Comparison of ENCODE assay signal across 9 mouse cellular contexts in the genomic region with DNA sequence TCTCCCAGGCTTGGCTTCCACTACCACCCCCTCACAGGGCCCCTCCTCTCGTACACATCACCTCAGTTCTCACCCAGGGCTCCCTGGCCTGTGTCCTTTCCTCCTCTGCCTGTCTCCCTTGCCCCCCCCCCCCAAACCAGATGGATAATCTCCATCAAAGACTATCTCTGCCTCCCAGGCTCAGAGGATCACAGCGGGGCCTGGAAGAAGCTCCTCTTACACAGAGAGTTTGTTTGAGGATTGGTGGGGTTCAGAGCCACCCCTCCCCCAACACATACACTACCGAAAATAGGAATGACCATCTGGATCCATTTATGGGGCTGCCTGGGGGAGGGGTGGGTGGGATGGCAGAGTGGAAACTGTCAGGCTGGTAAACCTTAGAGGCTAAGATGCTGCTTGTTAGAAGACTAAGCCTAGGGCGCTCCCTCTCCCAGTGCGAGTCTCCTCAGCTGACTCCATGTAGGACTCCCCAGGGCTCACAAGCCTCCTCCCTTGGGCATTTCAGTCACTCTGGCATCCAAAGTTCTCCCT. TPM values are rescaled to one million over a fixed set of nuclear protein-coding genes. Genes with fewer than 3 reads are reported as not detected.
DNase-seq lines count a peak whose midpoint lies in the region; ATAC-seq and TF ChIP-seq lines count a peak whose summit lies in the region.
"Had no signal": no experiment of that assay in that cellular context is flagged by ENCODE, and none has a peak within 500 bp of the region (broad histone marks: within the 10 kb centered on the region; RNA-seq: fewer than 3 reads in every experiment).

No protein-coding gene starts in this region.

- WGBS in heart, embryonic 16.5 days, result 23% methylated on average over 5 of the region's 5 CpGs
- 22% methylated on average over 5 of the region's 5 CpGs for WGBS in forebrain, embryonic 14.5 days
- WGBS in midbrain, embryonic 14.5 days, result 14% methylated on average over 5 of the region's 5 CpGs
- 39% methylated on average over 5 of the region's 5 CpGs for WGBS in lung, adult 2 months

- H3K9me3 ChIP-seq in heart, embryonic 16.5 days (replicated peaks; ENCODE audit: control insufficient read depth, low read length), result no peaks in the 10 kb centered on the region
- H3K9me3 ChIP-seq in forebrain, embryonic 14.5 days (replicated peaks; ENCODE audit: control insufficient read depth, low read length), result no peaks in the 10 kb centered on the region
- no peaks in the 10 kb centered on the region for H3K9me3 ChIP-seq in midbrain, embryonic 14.5 days (ENCODE audit: control insufficient read depth, low read length)

- no peak overlapping the region for H3K4me3 ChIP-seq in heart, embryonic 16.5 days (ENCODE audit: low read length)
- H3K4me3 ChIP-seq in cortical plate, adult 2 months (ENCODE audit: insufficient read depth, low read length), result no peak overlapping the region
- H3K4me3 ChIP-seq in forebrain, embryonic 14.5 days (ENCODE audit: low read depth, low read length), result no peak overlapping the region
- H3K4me3 ChIP-seq in midbrain, embryonic 14.5 days (replicated peaks; ENCODE audit: low read depth, low read length), result no peak overlapping the region
- no peak overlapping the region for H3K4me3 ChIP-seq in lung, adult 2 months (replicated peaks; ENCODE audit: extremely low read depth, low read depth, low read length)

- H3K9ac ChIP-seq in heart, embryonic 16.5 days (ENCODE audit: low read length), result no peak overlapping the region
- no peak overlapping the region for H3K9ac ChIP-seq in forebrain, embryonic 14.5 days (ENCODE audit: low read length)
- H3K9ac ChIP-seq in midbrain, embryonic 14.5 days (replicated peaks; ENCODE audit: low read length), result no peak overlapping the region; the same call in 1 of the 2 replicates

- no peak for TF ChIP-seq POLR2A in cortical plate, adult 2 months (IDR thresholded peaks at IDR 0.05; ENCODE audit: extremely low read depth, insufficient read depth, low read length)
- TF ChIP-seq POLR2A in lung, adult 2 months (IDR thresholded peaks at IDR 0.05; ENCODE audit: borderline replicate concordance, extremely low read depth, low read depth, low read length), result no peak

- no peak overlapping the region for H3K4me2 ChIP-seq in heart, embryonic 16.5 days (ENCODE audit: low read depth, low read length)
- H3K4me2 ChIP-seq in forebrain, embryonic 14.5 days (ENCODE audit: low read length), result no peak overlapping the region
- no peak overlapping the region for H3K4me2 ChIP-seq in midbrain, embryonic 14.5 days (ENCODE audit: low read length)

- no peaks in the 10 kb centered on the region for H3K27me3 ChIP-seq in heart, embryonic 16.5 days (ENCODE audit: control insufficient read depth, insufficient read depth, low read length)
- H3K27me3 ChIP-seq in forebrain, embryonic 14.5 days (replicated peaks; ENCODE audit: control insufficient read depth, insufficient read depth, low read length), result no peaks in the 10 kb centered on the region
- no peaks in the 10 kb centered on the region for H3K27me3 ChIP-seq in midbrain, embryonic 14.5 days (ENCODE audit: control insufficient read depth, insufficient read depth, low read length)
- H3K27me3 ChIP-seq: Patski had no signal

- no peak for DNase-seq in heart, adult 9 months (ENCODE audit: low spot score in 2 of 2)
- peak; percentile 30 for DNase-seq in forebrain, embryonic 14.5 days (ENCODE audit: low spot score)
- peak; percentile 51 for DNase-seq in midbrain, embryonic 14.5 days
- no peak for DNase-seq in layer of hippocampus, postnatal 10 days (ENCODE audit: low spot score in 2 of 2)
- no peak for DNase-seq in testis, postnatal 14 days (ENCODE audit: low spot score)
- no peak for DNase-seq in lung, adult 2 months

- peak overlapping the region; percentile 41 for H3K27ac ChIP-seq in heart, embryonic 16.5 days (ENCODE audit: low read length)
- H3K27ac ChIP-seq in cortical plate, adult 2 months (ENCODE audit: insufficient read depth, low read length), result peak overlapping the region; percentile 48; the same call in 1 of the 2 replicates
- H3K27ac ChIP-seq in forebrain, embryonic 14.5 days (ENCODE audit: low read depth, low read length), result peak overlapping the region; percentile 74
- H3K27ac ChIP-seq in midbrain, embryonic 14.5 days (replicated peaks; ENCODE audit: low read depth, low read length), result peak overlapping the region; percentile 73

- TF ChIP-seq CTCF in cortical plate, adult 2 months (IDR thresholded peaks at IDR 0.05; ENCODE audit: extremely low read depth, insufficient read depth, low read length), result no peak
- no peak for TF ChIP-seq CTCF in lung, adult 2 months (IDR thresholded peaks at IDR 0.05; ENCODE audit: insufficient read depth, low read length)

- no peaks in the 10 kb centered on the region for H3K36me3 ChIP-seq in heart, embryonic 16.5 days (ENCODE audit: control insufficient read depth, insufficient read depth)
- H3K36me3 ChIP-seq in forebrain, embryonic 14.5 days (ENCODE audit: control insufficient read depth, insufficient read depth, low read length), result no peaks in the 10 kb centered on the region
- H3K36me3 ChIP-seq in midbrain, embryonic 14.5 days (ENCODE audit: control insufficient read depth, insufficient read depth, low read length), result no peaks in the 10 kb centered on the region

- ATAC-seq in heart, embryonic 16.5 days (replicated peaks; ENCODE audit: extremely low read depth, insufficient read depth, low FRiP score), result no peak
- ATAC-seq in forebrain, embryonic 14.5 days, result no peak
- ATAC-seq in midbrain, embryonic 14.5 days (ENCODE audit: low FRiP score, low TSS enrichment), result 0 out of 2 replicates have a peak, but pooled peaks have one; percentile 19
- ATAC-seq: Patski had no signal

- H3K4me1 ChIP-seq in heart, embryonic 16.5 days (ENCODE audit: control insufficient read depth, insufficient read depth, low read length), result peaks cover 24% of the 10 kb centered on the region
- peaks cover 3% of the 10 kb centered on the region for H3K4me1 ChIP-seq in cortical plate, adult 2 months (ENCODE audit: control insufficient read depth, insufficient read depth, low read length)
- peaks cover 17% of the 10 kb centered on the region for H3K4me1 ChIP-seq in forebrain, embryonic 14.5 days (ENCODE audit: control insufficient read depth, insufficient read depth, low read length)
- H3K4me1 ChIP-seq in midbrain, embryonic 14.5 days (ENCODE audit: control insufficient read depth, insufficient read depth, low read length), result peaks cover 17% of the 10 kb centered on the region
- peaks cover 5% of the 10 kb centered on the region; the same call in 1 of the 2 replicates for H3K4me1 ChIP-seq in lung, adult 2 months (ENCODE audit: control insufficient read depth, insufficient read depth, low read length)

RNA-seq across cellular contexts. Expression of a gene that starts 4.4 kb away (rescaled TPM):
- 55.5 and 59.2 TPM in 2 replicates for polyA plus RNA-seq in heart, embryonic 16.5 days (2015; fragmentation: Nextera tagmentation; extraction: Ambion mirVana)
- polyA plus RNA-seq in cortical plate, adult 2 months (2012; rRNA removed), result 173 and 175 TPM in 2 replicates
- polyA plus RNA-seq in forebrain, embryonic 14.5 days (2014; fragmentation: Nextera tagmentation; extraction: Ambion mirVana), result 125 and 131 TPM in 2 replicates
- polyA plus RNA-seq in midbrain, embryonic 14.5 days (2014; fragmentation: Nextera tagmentation; extraction: Ambion mirVana), result 115 and 121 TPM in 2 replicates
- 10 to 100 TPM; 74.9 to 80.1 TPM for total RNA-seq in layer of hippocampus, postnatal 10 days (2021)
- 58.1 and 71.6 TPM in 2 replicates for polyA plus RNA-seq in lung, adult 2 months (2012; rRNA removed)

RNA-seq across cellular contexts. Expression of a gene that starts 19.1 kb away (rescaled TPM):
- polyA plus RNA-seq in heart, embryonic 16.5 days (2015; fragmentation: Nextera tagmentation; extraction: Ambion mirVana), result 3.4 and 7.6 TPM in 2 replicates
- 2.7 and 3.1 TPM in 2 replicates for polyA plus RNA-seq in cortical plate, adult 2 months (2012; rRNA removed)
- 0.32 and 0.54 TPM in 2 replicates for polyA plus RNA-seq in forebrain, embryonic 14.5 days (2014; fragmentation: Nextera tagmentation; extraction: Ambion mirVana)
- 0.25 and 0.31 TPM in 2 replicates for polyA plus RNA-seq in midbrain, embryonic 14.5 days (2014; fragmentation: Nextera tagmentation; extraction: Ambion mirVana)
- under 1 TPM; 0.51 to 0.53 TPM for total RNA-seq in layer of hippocampus, postnatal 10 days (2021)
- polyA plus RNA-seq in lung, adult 2 months (2012; rRNA removed), result 7.4 and 23.0 TPM in 2 replicates

RNA-seq across cellular contexts. Expression of a gene that starts 41.4 kb away (rescaled TPM):
- polyA plus RNA-seq in heart, embryonic 16.5 days (2015; fragmentation: Nextera tagmentation; extraction: Ambion mirVana), result 3.4 and 3.6 TPM in 2 replicates
- polyA plus RNA-seq in cortical plate, adult 2 months (2012; rRNA removed), result 7.8 and 7.9 TPM in 2 replicates
- polyA plus RNA-seq in forebrain, embryonic 14.5 days (2014; fragmentation: Nextera tagmentation; extraction: Ambion mirVana), result 1.1 and 1.7 TPM in 2 replicates
- polyA plus RNA-seq in midbrain, embryonic 14.5 days (2014; fragmentation: Nextera tagmentation; extraction: Ambion mirVana), result 0.92 and 1.9 TPM in 2 replicates
- total RNA-seq in layer of hippocampus, postnatal 10 days (2021), result 1 to 10 TPM; 4.6 to 5.7 TPM
- 27.9 and 38.2 TPM in 2 replicates for polyA plus RNA-seq in lung, adult 2 months (2012; rRNA removed)

Comparison
In these comparisons a context has a peak if more than half of its experiments do, and no peak if none do; other contexts are left out.
1. DNase-seq: peak in forebrain, embryonic 14.5 days (single experiment) and midbrain, embryonic 14.5 days (single experiment); none in heart, adult 9 months (0 of 2), layer of hippocampus, postnatal 10 days (0 of 2), testis, postnatal 14 days (single experiment) and lung, adult 2 months (single experiment).
2. Peak in every context shown above with its lines, with median percentiles within 50 percentile points of each other: H3K27ac ChIP-seq.